Mouse (Mus musculus): ENCODE measurements around the gene Spcs2.
"Not testable (repeated sequence)": the region's sequence is repeated elsewhere in the genome, so short reads cannot be mapped to it uniquely, and the experiment has no call there.

Gene Spcs2

GRCm38 (mm10) chr7:99828083-99828570 is 35.1 kb downstream of the Spcs2 start, which contains the start of gene Neu3:
Neu3 (minus strand) TSS chr7:99828417.
- in situ Hi-C loops (cut with MboI, MseI) = loop anchor here (5.0 to 25.0 kb wide), 4 partner anchors 34 to 1597 kb away; partner anchors contain the start of genes Pde2a (in 1 of the 2), Spcs2 (in 1 of the 2) and Thap12 (in 1 of the 2)

DNA sequence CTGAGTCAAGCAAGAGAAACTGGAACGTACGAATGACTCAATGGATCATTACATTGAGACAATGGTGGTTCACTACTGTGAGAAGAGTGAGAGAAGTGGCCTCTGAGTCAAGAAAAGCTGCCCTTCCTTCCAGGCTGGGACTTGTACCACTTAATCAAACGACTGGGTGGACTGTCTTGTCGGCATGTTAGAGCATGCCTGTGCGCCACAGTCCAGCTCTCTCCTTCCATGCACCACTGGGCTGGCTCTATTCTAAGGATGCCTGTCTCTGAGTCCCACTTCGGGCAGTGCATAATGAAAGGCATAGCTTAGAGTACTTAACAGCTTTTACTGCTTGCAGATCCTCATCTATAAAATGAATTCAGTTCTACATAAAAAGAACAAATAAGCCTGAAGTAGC is 37.2 kb downstream of the Spcs2 start:
- in situ Hi-C loops (cut with MboI, MseI) = loop anchor here (5.0 to 25.0 kb wide), 4 partner anchors 36 to 1599 kb away; partner anchors contain the start of genes Pde2a (in 1 of the 2), Spcs2 (in 1 of the 2) and Thap12 (in 1 of the 2)

- in situ Hi-C loops (cut with MboI, MseI) = loop anchor here (5.0 to 25.0 kb wide), 4 partner anchors 37 to 1599 kb away; partner anchors contain the start of genes Pde2a (in 1 of the 2), Spcs2 (in 1 of the 2) and Thap12 (in 1 of the 2)
Observed at GRCm38 (mm10) chr7:99825511-99825910, 37.8 kb downstream of the Spcs2 start.

DNA sequence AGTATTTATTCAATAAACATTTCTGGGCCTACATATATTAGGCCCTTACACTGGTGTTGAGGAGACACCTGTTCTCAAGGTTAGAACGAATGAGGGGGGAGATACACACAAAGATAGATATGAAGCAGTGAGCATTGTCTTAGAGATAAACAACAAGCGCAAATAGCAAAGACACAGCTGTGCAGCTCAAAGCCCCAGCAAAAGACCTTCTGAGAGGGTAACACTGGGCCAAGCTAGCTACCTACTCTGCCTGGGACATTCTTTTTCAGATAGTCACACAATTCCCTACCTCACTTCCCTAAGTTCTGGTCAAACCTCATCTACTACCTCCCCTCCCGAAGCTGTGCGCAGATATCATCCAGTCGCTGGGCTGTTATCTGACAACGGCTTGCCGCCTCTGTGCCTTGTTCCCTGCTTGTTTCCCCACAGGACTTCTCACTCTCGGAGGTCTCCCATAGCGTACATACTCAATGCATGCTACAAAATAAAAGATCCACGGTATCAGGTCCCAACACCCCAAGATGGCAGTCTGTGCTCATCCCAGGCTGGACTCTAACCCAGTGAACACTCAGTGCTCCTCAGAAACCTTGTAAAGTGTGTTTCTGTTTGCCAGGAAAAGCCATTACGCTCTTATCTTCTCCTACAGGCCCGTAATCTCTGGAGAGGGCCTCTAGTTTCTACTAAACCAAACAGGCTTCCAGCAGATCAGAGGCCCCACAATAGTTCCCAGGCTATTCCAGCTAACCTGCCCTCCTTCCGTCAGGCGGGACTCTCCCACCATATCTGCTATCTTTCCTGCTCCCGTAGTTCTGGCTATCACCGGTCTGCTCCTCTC is 38.4 kb downstream of the Spcs2 start:
- in situ Hi-C loops (cut with MboI, MseI) = loop anchor here (5.0 to 25.0 kb wide), 4 partner anchors 37 to 1600 kb away; partner anchors contain the start of genes Pde2a (in 1 of the 2), Spcs2 (in 1 of the 2) and Thap12 (in 1 of the 2)

- in situ Hi-C loops (cut with MboI, MseI) = loop anchor here in 1 of 2 experiments (10.0 kb wide), 1 partner anchor 1602 kb away; the partner anchor contains the start of gene Pde2a
Observed at GRCm38 (mm10) chr7:99823045-99823663, 40.1 kb downstream of the Spcs2 start.

DNA sequence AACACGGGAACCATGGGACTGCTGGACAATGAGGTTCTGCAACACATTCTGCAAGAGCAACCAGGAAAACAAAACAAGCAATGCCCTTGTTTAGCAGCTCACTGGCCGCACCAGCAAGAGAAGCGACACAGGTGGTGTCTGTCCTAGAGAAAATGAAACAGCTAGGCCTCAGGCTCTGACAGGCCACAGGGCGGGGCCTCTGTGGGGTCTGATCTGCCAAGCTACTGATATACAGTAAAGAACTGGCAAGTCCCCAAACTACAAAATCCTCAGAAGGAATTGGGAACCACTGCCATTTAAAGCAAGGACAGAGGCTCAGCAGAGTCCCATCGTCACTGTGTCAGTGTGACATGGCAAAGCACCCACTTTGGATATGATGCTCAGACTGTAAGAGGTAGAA is 40.8 kb downstream of the Spcs2 start:
- in situ Hi-C loops (cut with MboI, MseI) = loop anchor here in 1 of 2 experiments (10.0 kb wide), 1 partner anchor 1602 kb away; the partner anchor contains the start of gene Pde2a

DNA sequence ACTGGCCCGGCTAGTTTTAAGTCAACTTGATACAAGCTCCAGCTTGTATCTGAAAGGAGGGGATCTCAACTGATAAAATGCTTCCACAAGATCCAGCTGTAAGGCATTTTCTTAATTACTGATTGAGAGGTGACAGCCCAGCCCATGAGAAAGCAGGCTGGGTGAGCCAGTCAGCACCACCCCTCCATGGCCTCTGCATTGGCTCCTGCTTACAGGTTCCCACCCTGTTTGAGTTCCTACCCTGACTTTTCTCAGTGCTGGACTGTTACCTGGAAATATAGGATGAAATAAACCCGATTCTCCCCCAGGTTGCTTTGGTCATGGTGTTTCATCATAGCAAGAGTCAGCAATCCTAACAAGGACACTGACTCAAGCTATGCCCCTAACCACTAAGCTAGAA is 41.3 kb downstream of the Spcs2 start:
- in situ Hi-C loops (cut with MboI, MseI) = loop anchor here in 1 of 2 experiments (10.0 kb wide), 1 partner anchor 1603 kb away; the partner anchor contains the start of gene Pde2a

DNA sequence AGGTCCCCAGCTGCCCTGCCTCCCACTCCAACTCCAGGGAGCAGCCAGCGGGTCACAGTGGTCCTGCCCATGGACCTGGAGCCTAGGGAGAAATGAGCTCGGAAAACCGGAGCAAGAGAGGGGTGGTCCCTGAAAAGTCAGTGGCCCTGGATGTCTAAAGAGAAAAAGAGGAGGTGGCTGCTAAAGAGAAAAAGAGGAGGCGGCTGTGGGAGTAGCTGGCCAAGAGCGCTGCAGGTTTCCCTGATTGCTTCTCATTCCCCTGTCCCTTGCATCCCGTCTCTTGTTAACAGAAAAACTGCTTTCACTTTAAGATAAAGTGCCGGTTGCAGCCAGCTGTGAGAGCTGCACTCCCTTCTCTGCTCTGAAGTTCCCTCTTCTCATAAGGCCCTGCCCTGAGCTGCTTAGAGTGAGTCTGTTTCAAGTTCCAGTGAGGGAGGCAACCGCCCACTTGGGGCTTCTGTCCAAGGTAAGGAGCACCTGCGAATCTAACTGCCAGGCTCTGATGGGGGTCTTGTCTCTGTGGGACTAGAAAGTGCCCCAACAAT is 45.0 kb downstream of the Spcs2 start:
- in situ Hi-C loops (cut with MboI, MseI) = loop anchor here (10.0 kb wide), 2 partner anchors 413 to 417 kb away; no protein-coding TSS in a partner anchor

- in situ Hi-C loops (cut with MboI, MseI) = loop anchor here (5.0 to 10.0 kb wide), 3 partner anchors 64 to 421 kb away; no protein-coding TSS in a partner anchor
Observed at GRCm38 (mm10) chr7:99813394-99813793, 49.9 kb downstream of the Spcs2 start.

- in situ Hi-C loops (cut with MboI, MseI) = loop anchor here (5.0 to 10.0 kb wide), 3 partner anchors 66 to 423 kb away; no protein-coding TSS in a partner anchor
Observed at GRCm38 (mm10) chr7:99811661-99812060, 51.6 kb downstream of the Spcs2 start.

DNA sequence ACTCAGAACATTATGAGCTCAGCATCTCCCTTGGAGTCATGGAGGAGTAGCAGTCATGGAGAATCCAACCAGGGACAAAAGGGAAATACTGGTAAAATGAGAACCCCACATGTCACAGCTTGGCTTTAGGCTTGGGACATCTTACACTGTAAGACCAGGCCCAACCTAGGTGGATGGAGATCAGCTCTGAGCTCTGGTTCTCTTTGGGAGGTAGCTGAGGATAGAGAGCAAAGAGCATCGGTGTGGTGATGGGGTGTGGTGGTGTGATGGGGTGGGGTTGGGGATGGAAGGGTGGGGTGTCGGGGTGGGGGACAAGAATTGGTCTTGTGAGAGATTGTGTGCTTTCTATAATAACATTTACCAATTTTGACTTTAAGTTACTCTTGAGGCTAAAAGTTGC is 52.4 kb downstream of the Spcs2 start:
- in situ Hi-C loops (cut with MboI, MseI) = loop anchor here (5.0 to 10.0 kb wide), 3 partner anchors 66 to 424 kb away; no protein-coding TSS in a partner anchor

DNA sequence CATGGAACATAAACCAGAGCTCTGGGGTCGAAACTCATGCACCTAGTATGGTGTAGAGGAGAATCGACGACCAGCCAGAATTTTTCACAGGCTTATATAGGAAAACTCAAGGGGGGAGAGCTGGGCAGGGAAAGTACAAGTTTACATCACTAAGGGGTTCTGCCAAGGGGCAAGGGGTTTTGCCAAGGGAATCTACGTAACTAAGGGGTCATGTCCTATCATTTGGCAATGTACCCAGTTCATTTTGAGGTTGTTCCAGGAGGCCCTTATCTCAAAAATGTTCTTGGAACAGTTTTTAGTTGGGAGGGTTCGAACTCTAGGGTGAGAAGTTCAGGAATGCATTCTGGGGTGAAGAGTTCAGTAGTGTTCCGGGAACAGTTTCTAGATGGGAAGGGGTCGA is 56.2 kb downstream of the Spcs2 start:
- in situ Hi-C loops (cut with MboI, MseI) = not testable (repeated sequence)

GRCm38 (mm10) chr7:99805340-99805739 is 57.9 kb downstream of the Spcs2 start:
- in situ Hi-C loops (cut with MboI, MseI) = no loop called here

DNA sequence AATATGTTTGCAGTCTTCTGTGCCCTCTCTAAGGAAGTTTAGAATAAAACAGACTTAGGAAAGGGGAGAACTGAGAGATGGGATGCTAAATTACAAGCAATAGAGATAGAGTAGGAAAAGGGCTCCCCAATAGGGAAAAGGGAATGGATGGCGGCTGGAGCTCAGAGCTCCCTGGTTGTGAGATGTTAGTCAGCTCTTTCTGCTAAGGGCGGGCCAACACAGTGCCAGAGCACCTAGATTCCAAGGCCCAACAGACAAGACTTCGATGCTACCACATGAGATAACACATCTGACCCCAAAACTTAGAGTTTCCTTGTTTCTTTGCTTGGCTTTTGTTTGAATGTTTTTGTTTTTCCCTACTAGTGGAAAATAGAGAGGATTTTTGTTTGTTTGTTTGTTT is 59.2 kb downstream of the Spcs2 start:
- in situ Hi-C loops (cut with MboI, MseI) = not testable (repeated sequence)

DNA sequence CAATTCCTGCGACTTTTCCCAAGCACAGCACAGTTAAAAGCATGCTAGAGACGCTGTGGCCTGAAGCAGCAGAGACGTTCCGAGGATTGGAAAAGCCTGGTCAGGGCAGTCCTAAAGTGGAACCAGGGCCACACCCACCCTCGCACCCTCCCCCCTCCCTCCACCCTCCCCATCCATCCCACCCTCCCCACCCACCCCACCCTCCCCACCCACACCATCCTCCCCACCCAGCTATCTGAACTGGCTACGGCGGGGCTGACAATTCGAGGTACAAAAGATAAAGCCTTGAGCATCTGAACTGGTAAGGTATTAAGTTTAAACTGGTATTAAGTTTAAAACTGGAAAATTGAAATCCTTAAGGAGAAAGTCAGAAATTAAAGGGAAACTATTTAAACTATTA is 59.7 kb downstream of the Spcs2 start:
- in situ Hi-C loops (cut with MboI, MseI) = no loop called here

DNA sequence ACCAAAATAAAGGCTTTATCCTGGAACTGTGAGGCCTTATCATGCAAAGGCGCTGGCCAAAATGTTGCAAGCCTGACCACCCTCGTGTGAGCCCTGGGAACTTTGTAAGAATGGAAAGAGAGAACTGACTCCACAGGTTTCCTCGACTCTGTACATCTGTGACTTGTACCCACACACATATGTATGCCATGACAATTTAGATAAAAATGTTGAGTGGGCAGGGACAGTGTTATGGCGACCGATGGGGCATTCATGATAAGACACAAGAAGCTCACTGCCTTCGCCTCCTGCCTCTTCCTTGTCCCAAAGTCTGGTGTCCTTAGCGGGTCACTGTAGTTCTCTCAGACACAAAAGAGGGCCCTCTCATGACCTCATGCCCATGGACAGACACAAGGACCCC is 64.1 kb downstream of the Spcs2 start:
- in situ Hi-C loops (cut with MboI, MseI) = loop anchor here (5.0 kb wide), 3 partner anchors 137 to 297 kb away; no protein-coding TSS in a partner anchor

GRCm38 (mm10) chr7:99797911-99798647 is 65.2 kb downstream of the Spcs2 start:
- in situ Hi-C loops (cut with MboI, MseI) = loop anchor here (5.0 kb wide), 3 partner anchors 136 to 296 kb away; no protein-coding TSS in a partner anchor

GRCm38 (mm10) chr7:99797261-99797660 is 66.0 kb downstream of the Spcs2 start:
- in situ Hi-C loops (cut with MboI, MseI) = loop anchor here (5.0 kb wide), 3 partner anchors 135 to 295 kb away; no protein-coding TSS in a partner anchor

DNA sequence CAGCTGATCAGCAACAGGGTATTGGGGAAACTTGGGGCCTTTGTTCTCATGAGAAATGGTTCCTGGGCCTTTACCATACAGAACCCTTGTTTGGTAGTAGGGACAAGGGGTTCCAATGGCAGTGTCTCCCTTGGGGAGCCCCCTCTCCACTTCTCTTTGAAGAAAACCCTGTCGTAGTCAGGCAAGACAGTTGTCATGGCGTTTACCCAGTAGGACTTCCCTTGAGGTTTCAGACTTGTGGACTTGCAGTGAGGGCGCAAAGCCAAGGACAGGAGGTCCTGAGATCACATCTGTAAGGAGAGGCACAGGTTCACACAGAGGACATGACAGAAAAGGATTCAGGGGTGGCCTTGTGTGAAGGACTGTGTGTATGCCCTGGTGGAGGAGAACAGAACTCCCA is 66.8 kb downstream of the Spcs2 start:
- in situ Hi-C loops (cut with MboI, MseI) = loop anchor here (5.0 kb wide), 3 partner anchors 134 to 294 kb away; no protein-coding TSS in a partner anchor
